Mouse (Mus musculus): ENCODE measurements around the gene Timm50.

Timm50 gene

DNA sequence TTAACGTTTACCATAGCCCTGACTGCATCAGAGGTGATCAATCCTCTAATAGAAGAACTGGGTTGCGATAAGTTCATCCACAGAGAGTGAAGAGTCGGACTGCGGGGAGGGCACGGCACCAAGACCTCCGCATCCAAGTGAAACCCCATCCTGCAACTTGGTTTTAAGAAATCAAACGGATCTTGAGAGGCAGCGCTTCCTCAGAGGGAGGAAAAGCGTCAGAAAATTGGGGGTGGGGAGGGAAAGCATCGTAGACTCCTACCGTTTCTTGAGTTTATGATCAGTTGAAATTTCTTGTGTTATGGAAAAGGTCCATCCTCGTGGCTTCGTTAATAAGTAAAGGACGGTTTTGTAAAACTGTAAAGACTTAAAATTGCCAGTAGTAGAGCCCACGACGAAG, 43.3 kb downstream of the Timm50 start:
- no peak for DNase-seq (ENCODE audit: low spot score in 2 of 2)

DNA sequence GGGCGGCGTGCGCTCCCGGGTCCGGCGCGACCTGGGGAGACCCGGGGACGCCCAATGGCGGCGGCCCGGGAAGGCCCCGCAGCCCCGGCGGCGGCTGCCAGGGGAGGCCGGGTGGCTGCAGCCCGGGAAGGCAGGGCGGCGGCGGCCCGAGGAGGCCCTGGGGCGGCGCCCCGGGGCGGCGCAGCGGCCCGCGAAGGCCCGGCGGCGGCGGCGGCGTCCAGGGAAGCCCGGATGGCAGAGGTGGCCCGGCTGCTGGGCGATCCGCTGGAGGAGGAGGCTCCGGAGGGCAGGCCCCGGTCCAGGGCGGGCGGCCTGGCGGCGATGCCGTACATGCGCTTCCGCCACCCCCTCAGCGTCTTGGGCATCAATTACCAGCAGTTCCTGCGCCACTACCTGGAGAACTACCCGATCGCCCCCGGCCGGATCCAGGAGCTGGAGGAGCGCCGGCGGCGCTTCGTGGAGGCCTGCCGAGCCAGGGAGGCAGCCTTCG, 43.8 kb downstream of the Timm50 start:
- peak in 1 of 2 experiments; percentile 3 for DNase-seq (ENCODE audit: low spot score in 2 of 2)

DNA sequence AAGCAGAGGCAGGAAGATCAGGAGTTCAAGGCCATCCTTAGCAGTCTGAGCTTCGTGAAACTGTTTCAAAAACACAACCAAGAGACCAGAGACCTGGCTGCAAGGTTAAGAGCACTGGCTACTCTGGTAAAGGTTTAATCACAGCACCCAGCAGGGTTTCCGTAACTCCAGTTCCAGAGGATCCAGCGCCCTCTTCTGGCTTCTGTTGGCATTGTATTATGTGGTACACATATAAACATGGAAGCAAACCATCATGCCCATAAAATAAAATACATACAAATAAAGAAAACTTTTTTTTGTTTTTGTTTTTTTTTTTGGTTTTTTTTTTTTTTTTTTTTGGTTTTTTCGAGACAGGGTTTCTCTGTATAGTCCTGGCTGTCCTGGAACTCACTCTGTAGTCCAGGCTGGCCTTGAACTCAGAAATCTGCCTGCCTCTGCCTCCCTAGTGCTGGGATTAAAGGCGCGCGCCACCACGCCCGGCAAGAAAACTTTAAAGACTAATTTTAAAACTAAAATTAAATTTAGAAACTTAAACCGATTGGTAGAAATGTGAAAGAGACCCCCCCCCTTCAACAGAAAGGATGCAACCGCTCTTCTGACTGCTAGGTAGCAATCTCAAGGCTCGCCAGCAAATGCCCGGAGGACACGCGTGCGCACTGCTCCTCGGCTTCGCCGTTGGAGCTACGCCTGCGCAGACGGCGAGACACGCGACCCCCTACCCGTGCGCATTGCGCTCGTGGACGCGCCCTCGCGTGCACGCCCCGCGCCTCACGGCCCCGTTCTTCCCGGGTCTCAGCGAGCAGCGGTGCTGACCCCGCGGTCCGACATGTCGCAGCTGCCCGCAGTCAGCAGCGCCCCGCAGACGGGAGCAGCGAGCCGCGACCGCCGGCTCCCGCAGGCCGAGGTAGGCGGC, 44.5 kb downstream of the Timm50 start, which contains the start of gene Eid2:
TSS of gene Eid2 (plus strand) at position 753 of the 913 bp plus-strand sequence.
- peak in 1 of 2 experiments; percentile 27 for DNase-seq (ENCODE audit: low spot score in 2 of 2)

DNA sequence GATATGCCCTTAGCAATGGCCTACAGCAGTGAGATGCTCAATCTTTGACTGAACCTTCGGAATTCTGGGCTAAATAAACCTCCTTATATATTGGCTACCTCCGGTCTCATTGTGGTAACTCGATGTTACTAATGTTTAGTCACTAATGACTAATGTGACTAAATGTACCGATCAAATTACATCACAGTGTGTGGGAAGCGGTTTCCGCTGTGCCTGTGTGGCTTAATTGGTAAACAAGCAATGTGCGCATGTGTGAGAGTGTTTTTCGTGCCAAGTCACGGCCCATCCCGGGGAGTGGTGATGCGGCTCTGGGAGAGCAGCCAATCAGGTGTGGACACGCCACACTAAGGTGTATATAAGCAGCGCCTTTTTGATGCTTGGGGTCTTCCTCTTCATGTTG, 46.5 kb downstream of the Timm50 start:
- DNase-seq (ENCODE audit: low spot score in 2 of 2) = no peak

DNA sequence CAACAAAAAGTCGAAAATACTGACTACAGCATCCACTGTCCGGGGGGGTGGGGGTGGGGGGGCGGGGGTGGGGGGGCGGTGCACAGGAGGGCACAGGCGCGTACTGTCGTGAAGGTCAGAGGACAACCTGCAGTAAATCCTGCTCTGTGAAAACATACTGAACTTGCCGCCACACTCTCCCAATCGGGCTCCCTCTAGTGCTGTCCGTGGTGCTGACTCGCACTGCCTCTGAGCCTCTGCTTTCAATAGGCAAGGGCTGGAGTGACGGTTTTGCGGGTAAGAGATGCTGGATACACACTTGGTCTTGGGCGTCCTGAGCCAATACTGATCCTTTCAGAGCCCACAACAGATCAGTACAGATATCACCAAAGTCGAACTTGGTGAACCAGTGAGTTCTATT, 48.1 kb downstream of the Timm50 start:
- DNase-seq (ENCODE audit: low spot score in 2 of 2) = peak; percentile 16 to 52

DNA sequence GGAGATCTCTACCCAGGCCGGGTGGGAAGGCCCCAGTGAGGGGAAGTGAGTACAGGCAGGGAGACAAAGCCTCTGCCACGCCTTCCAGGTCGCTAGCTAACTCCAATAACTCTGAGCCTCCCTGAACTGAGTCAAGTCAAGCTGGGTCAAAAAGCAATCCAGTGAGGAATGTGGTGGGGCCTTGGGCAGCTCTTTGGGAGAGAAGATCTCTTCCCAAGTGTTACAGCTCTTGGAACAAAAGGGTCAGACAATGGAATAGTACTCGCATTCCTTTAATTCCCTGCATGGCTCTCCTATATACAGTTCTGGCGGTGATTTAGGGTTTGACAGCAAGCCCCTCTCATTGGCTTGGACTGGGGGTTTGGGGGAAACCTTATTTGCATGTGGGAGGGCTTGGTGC, 49.0 kb downstream of the Timm50 start:
- DNase-seq (ENCODE audit: low spot score in 2 of 2) = no peak
